8 mouse cellular contexts compared by ENCODE assay signal in genomic region chr11:97659990-97660714, GRCm38 (mm10). TPM values are rescaled to one million over a fixed set of nuclear protein-coding genes. Genes with fewer than 3 reads are reported as not detected.
DNase-seq lines count a peak whose midpoint lies in the region.

No protein-coding gene starts in this region.

- peak overlapping the region; percentile 98 for H3K27ac ChIP-seq in hindbrain, embryonic 10.5 days

- H3K27me3 ChIP-seq in hindbrain, embryonic 10.5 days (ENCODE audit: insufficient read depth, poor library complexity, severe bottlenecking), result peaks cover 38% of the 10 kb centered on the region

- H3K36me3 ChIP-seq in hindbrain, embryonic 10.5 days, result peaks cover 2% of the 10 kb centered on the region

- H3K9me3 ChIP-seq in hindbrain, embryonic 10.5 days, result no peaks in the 10 kb centered on the region

- peak; percentile 41 for DNase-seq in MEL-GATA-1-ER (ENCODE audit: extremely low read depth, low read depth)
- DNase-seq in cerebellum, adult 18-20 months, result peak; percentile 88 to 89
- peak; percentile 52 for DNase-seq in forelimb bud, embryonic 11.5 days (ENCODE audit: low read depth, low spot score)
- peak; percentile 86 for DNase-seq in hindbrain, embryonic 10.5 days (ENCODE audit: low spot score)
- DNase-seq in layer of hippocampus, postnatal 10 days (ENCODE audit: low spot score in 2 of 2), result peak; percentile 63 to 76
- peak; percentile 77 for DNase-seq in lung, postnatal 10 days
- peak; percentile 89 for DNase-seq in retina, postnatal 1 day
- peak; percentile 78 to 87 for DNase-seq in thymus, postnatal 36 days

- peaks cover 72% of the 10 kb centered on the region for H3K4me1 ChIP-seq in hindbrain, embryonic 10.5 days (replicated peaks)

- H3K4me3 ChIP-seq in hindbrain, embryonic 10.5 days, result peak overlapping the region; percentile 96

- WGBS in hindbrain, embryonic 10.5 days, result under 1% methylated on average over 78 of the region's 78 CpGs

RNA-seq across cellular contexts. Expression of gene Mllt6, which starts 3.1 kb away (rescaled TPM):
- polyA plus RNA-seq in hindbrain, embryonic 10.5 days (2016; fragmentation: Nextera tagmentation; extraction: Ambion mirVana), result 2.1 and 2.2 TPM in 2 replicates
- 10 to 100 TPM; 50.5 to 55.5 TPM for total RNA-seq in layer of hippocampus, postnatal 10 days (2021)

RNA-seq across cellular contexts. Expression of gene Cisd3, which starts 25.5 kb away (rescaled TPM):
- 18.3 and 24.0 TPM in 2 replicates for polyA plus RNA-seq in hindbrain, embryonic 10.5 days (2016; fragmentation: Nextera tagmentation; extraction: Ambion mirVana)
- total RNA-seq in layer of hippocampus, postnatal 10 days (2021), result 10 to 100 TPM; 34.3 to 40.1 TPM

RNA-seq across cellular contexts. Expression of gene Epop, which starts 30.6 kb away (rescaled TPM):
- 13.4 and 14.3 TPM in 2 replicates for polyA plus RNA-seq in hindbrain, embryonic 10.5 days (2016; fragmentation: Nextera tagmentation; extraction: Ambion mirVana)
- 1 to 10 TPM; 7.4 to 9.8 TPM for total RNA-seq in layer of hippocampus, postnatal 10 days (2021)

RNA-seq across cellular contexts. Expression of gene Pcgf2, which starts 40.1 kb away (rescaled TPM):
- 15.6 and 17.0 TPM in 2 replicates for polyA plus RNA-seq in hindbrain, embryonic 10.5 days (2016; fragmentation: Nextera tagmentation; extraction: Ambion mirVana)
- total RNA-seq in layer of hippocampus, postnatal 10 days (2021), result 10 to 100 TPM; 51.0 to 52.0 TPM

RNA-seq across cellular contexts. Expression of gene Psmb3, which starts 43.0 kb away (rescaled TPM):
- polyA plus RNA-seq in hindbrain, embryonic 10.5 days (2016; fragmentation: Nextera tagmentation; extraction: Ambion mirVana), result 642 and 643 TPM in 2 replicates
- 100 to 1,000 TPM; 146 to 170 TPM for total RNA-seq in layer of hippocampus, postnatal 10 days (2021)

Comparison
In these comparisons a context has a peak if more than half of its experiments do, and no peak if none do; other contexts are left out.
1. Peak in every context shown above with its lines: DNase-seq, H3K4me3 ChIP-seq and H3K27ac ChIP-seq.